Mouse (Mus musculus) heart, adult 2 months (tissue): Measurements from ENCODE around the gene Parm1.

Source experiments
- CTCF ChIP-seq: fragments of 200-600 bp; IDR thresholded peaks from 2 replicates; pipeline ENCODE4 v1.8.1; 2022; ENCODE audit warnings: antibody characterized with exemption, mild to moderate bottlenecking, moderate library complexity
- EP300 ChIP-seq: fragments of 200-500 bp; IDR thresholded peaks from 2 replicates; pipeline ENCODE4 v1.6.1; 2011; ENCODE audit warnings: low read depth, low read length, control low read depth; ENCODE audit not compliant: insufficient read depth
- POLR2A ChIP-seq: fragments of 200-500 bp; IDR thresholded peaks from 2 replicates; pipeline ENCODE4 v1.6.1; 2011; ENCODE audit warnings: mild to moderate bottlenecking, low read depth, low read length, control low read depth; ENCODE audit not compliant: insufficient read depth

DNA sequence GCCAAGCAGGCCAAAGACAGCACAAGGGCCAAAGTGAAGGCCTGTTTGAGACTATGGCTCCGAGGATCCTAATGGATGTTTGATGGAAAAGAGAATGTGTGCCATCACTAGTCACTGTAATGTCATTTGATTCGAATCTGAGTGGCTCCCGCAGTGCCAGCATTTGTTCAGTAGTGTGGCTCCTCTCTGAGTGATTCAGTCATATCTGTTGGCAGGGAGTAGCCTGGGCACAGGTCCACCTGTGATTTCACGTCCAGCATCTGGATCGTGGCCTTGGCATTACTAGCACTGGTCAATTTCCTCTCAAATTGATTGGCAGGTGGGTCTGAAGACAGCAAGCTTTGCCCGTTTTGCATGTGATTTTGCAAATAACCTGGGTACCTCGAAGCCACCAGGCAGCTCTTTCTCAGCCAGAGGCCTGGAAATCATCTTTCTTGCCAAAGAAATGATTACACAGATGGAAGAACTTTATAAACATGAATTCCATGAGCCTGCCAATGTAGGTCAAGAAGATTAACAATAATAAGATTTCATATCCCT, 41.7 kb downstream of the Parm1 start:
- no peak for TF ChIP-seq CTCF
- TF ChIP-seq POLR2A = no peak
- no peak for TF ChIP-seq EP300
